Mouse (Mus musculus) ES-CJ7 (cell line): ENCODE results near the gene Tspan13.

Source experiments
- DNase-seq: peaks from one replicate; pipeline ENCODE4 v3.0.0; 2011; ENCODE audit warnings: low read depth, low spot score

The Tspan13 gene

DNA sequence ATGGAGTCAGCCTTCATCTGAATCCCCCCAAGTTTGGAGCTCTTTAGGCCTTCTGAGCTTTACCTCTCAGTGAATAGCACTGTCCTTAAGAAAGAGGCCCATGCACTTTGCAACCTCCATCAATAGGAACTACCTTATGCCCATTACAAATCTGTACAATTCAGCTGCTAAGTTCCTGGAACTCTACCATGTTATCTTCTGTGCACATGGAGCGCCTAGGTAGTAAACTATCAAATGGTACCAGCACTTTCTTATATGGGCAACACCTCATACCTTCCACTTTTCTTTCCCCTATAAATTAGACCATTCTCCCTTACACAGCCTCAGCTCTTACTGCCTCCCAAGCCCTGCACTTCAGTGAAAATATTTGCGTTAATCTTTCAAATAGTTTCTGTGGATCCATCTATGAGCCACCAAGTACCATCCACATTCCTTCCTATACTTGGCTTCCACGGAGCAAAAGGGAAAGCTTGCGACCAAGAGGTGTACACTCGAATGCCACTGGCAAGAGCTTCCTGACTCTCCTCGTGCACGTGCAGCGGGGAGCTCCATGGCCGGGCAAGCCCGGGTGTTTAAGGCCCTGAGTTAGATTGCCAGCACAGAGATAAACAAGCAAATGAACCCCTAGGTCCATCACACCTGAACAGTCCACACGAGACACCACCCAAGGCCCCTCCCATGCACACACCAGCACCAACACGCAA, 11.5 kb downstream of the Tspan13 start:
- DNase-seq, result no peak

DNA sequence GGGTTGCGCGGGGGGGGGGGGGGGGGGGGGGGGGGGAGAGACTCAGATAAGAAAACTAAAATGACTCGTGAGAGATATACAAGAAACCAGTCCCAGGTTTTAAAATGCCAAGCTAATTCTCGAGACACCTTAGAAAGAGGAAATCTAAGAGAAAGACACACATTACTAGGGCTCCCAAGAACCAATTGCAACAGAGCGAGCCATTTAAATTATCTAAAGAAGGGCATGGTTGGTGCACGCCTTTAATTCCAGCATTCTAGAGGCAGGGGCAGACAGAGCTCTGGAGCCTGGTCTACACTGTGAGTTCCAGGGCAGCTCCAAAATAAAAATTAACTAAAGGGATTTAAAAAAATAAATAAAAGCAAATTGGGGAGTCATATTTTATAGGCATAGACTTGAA, 12.6 kb downstream of the Tspan13 start:
- DNase-seq, result no peak

DNA sequence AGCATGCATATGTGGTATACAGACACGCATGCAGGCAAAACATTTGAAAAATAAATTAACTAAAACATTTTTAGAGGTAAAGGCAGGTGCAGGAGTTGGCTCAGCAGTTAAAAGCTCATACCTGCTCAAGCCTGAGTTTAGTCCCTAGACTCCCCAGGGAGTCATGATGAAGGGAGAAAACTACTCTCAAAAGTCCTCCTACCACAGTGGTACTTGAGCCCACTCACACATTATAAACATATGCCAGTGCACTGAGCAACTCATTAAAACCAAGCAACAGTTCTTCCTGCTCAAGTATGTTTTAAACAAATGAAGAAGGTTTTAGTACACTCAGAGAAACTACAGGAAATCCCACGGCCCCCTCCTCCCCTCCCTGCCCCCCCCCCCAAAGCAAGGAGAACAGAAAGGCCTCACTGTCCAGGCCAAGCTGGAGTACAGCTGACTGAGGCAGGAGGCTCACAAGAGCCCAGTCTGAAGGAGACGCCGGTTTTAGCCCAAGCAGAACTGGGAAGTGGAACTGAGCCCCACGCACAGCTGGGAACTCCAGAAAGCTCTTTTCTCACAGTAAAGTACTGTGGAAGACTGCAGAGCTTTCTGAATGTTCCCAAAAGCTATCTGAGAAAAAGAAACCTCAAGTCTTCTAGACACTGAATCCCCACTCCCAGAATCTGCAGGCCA, 13.2 kb downstream of the Tspan13 start:
- no peak for DNase-seq

DNA sequence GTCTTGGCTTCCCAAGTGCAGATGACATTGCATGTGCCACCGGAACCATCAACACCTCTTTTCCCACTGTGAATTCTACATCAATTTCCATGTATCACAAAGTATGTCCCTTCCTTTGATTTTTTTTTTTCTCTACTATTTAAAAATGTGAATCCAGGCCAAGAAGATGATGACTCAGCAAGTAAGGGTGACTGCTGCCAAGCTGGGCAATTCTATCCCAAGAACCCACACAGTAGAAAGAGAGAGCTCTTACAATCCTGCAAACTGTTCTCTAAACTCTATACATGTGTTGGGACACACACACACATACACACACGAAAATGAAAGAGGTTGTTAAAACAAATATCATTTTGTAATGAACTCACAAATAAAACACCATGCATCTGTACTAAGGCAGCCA, 15.1 kb downstream of the Tspan13 start:
- no peak for DNase-seq

DNA sequence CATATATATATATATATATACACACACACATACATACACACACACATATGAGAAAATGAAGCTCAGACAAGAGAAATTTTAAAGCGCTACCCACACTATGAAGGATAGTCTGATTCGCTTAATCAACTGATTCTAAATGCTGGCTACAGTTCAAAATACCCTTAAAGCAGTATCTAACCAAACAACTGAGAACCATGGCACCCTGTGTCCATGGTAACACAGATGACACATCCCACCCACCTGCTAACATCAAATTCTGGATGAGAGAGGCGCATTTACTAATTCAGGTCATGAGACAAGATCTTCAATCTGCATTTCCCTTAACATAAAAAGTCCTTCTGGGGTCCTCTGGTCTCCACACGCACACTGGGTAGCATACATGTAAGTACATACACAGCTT, 16.2 kb downstream of the Tspan13 start:
- no peak for DNase-seq

DNA sequence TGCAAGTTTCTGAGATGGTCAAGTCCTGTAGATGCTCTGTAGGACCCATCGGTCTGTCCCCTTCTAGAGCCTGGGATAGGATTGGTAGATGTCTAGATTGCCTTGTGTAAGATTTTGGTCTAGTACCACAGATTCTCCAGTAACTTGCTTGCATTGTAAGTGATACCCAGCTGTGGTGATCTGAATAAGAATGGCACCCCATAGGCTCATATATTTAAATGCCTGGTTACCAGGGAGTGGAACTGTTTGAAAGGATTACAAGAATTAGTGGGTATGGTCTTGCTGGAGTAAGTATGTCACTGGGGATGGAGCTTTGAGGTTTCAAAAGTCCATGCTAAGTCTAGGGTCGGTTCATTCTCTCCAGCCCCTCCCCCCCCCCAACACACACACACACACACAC, 21.6 kb downstream of the Tspan13 start:
- DNase-seq, result peak; percentile 69

DNA sequence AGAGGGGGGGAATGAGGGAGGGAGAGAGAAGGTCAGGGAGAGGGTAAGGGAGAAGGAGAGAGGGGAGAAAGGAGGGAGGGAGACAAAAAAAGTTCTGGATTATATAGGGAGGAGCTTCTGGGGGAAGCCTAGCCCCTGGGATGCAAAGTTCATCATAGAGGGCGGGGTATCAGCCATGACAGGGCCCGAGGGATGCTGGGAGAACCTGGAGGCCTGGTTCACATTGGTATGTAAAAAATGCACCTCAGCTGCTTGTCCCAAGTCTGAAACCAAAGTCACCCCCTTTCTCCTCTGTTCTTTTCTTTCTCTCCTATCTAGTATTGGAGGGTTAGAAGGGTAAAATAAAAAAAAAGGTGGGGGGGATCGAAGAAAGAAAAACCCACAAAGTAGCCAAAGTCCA, 22.2 kb downstream of the Tspan13 start:
- DNase-seq, result peak; percentile 12

DNA sequence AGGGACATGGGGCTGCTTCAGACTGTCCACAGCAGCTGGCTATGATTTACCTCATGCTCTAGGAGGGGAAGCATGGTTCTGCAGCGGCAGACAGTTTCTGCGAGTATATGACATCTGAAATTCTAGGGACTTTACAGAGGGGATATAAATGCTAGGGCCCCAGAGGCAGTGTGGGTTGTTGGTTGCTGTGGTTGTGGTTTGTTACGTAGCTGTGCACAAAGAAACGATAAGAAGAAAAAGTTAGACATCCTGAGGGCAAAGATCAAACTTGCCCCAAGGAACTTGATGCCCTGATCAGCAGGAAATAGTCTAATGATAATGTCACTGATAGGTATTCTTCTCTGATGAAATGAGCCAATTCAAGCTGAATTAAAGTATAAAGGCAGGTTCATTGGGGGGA, 22.7 kb downstream of the Tspan13 start:
- no peak for DNase-seq

DNA sequence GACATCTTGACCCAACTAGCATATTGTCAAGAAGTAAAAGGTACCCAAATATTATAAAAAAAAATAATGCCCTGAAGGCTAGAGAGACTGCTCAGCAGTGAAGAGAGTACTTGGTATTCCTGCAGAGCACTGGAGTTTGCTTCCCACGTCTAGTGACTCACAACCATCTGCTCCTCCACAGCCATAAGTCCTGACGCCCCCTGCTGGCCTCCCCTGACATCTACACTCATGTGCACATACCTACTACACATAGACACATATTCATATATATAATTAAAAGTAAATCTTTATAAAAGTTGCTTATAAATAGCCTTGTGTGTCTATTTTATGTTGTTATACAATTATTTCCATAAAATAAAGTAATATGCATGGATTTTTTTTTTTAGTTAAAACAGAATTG, 24.5 kb downstream of the Tspan13 start:
- DNase-seq, result peak; percentile 20

DNA sequence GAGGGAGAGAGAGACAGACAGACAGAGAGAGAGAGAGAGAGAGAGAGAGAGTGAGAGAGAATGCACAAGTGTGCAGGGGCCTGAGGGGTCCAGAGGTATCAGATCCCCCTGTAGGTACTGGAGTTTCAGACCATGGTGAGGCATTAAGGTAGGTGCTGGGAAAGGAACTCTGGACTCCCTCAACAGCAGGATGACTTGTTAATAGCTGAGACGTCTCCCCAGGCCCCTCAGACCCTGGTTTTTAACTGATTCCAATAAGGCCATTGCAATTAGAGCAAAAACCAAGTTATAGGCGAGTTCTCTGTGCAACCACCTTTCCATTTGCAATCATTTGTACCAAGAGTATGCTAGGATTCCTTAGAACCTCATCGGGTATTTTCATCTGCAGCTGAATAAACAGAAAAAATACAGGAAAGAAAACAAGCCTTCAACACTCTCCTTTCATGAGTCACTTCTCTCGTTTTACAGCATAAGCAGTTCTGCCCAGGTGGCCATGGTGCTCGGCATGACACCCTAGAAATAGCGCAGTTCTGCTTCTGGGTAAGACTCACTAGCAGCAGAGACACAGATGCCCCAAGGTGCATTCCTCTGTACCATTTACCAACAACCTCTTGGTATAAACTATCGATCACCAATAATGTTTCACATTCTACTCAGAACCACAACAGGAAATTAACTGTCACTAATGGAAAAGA, 28.9 kb downstream of the Tspan13 start:
- no peak for DNase-seq

DNA sequence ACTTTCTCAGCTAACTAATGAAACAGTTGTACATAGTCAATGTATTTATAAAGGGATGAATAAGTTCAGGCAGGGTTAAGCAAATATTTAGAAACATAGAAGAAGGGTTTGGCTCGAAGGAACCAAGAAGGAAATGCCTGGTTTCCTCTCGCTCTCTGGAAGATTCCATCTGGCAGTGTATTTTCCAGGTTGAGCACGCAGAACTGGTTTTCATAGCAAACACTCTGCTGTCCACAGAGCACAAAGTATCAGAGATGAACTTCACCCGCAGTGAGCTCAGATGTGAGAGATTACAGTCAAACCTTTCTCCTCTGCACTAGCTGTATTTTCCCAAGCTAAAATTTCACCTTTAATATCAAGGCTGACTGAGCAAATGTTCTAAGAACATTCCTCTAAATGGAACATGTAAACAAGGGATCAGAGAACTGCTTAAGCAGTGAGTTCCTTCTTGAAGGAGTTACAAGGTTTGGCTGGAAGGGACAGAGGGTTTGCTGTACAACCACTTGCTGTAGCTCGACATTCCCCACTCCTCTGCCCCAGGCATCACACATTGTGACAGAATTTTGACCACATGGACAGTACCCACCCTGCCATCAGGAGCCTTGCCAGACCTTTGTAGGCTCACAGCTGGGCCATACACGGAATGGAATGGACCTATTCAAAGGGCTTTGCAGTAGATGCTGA, 33.8 kb downstream of the Tspan13 start:
- DNase-seq, result no peak

DNA sequence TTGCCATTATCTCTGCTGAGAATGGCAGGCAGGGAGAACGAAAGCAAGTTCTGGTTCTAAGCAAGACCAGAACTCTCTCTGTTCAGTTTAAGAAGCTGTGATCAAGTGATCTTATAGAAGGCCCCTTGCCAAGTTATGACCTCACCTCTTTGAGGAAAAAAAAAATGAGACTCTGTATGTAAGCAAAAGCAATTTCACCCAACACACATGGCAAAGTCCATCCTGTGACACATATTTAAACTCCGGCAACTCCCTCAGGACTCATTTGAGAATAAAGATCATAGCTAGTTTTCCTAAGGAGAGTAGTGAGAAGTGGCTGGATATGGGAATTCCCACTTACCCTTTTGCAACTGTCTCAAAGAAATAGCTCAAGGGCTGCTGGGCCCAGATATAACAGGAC, 34.7 kb downstream of the Tspan13 start:
- DNase-seq, result no peak

DNA sequence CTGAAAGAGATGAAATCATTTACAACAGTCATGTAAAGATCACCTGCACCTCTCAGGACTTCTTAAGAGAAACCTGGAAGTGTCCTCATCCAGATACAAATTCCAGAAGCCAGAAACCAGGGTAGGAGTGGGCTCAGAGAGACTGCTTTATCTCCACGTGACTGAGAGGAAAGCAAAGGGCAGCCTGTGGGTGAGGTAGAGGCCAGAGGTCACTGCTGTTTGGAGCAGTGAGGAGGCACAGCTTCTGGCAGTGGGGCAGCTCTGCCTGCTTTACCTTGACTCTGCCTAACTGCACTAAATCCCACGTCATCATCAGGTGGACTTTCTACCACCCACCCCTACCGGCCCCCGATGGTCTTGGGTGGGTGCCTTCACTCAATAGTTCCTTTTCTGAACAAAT, 37.6 kb downstream of the Tspan13 start:
- DNase-seq, result no peak

DNA sequence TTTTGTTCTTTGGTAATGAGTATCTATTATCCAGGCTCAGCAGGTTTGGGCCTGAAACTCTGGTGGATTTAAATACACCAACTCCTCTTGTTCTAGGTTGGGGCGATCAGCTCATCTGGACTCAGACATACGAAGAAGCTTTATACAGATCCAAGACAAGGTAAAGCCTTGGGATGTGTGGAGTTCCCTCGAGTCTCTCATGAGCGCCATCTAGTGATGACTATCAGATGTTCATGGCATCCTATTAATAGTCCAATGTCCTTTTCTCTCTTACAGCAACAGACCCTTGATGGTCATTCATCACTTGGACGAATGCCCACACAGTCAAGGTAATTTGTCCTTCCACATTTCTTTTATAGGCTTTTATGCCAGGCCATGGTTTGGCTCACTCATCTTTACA, 46.5 kb downstream of the Tspan13 start:
- peak; percentile 76 for DNase-seq

DNA sequence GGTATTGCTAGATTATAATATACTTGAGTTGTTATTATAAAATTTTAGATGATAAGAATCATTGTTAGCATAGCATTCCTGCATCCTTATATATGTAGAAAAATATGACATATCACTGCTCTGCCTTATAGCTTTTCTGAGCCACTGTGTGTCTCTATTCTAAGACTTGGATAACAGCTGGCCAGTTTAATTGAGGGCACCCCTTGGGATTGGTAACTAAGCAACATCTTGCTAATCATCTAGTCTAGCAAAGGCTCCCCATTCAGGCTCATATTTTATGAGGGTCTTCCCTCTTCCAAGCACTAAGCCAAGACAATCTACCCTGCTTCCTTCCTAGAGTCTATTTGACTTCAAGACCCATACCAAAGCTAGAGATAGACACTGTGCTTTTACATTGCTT, 48.2 kb downstream of the Tspan13 start:
- DNase-seq, result no peak

DNA sequence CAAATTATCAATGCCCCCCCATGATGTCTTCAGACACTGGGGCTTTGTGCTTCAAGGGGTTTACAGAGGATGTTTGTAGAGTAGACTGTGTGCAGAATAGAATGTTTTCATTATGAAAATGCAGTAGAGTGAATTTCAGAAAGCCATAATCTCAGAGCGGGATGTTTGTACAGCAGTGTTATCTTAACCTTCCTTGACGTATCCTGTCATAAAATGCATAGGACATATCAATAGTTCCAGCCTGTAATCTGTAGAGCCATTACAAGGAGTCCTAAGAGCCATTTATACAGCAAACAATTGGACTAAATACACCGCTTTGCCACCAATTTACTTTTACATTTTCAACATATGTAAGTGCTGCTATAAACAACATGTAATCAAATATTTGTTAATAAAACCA, 48.7 kb downstream of the Tspan13 start:
- no peak for DNase-seq

DNA sequence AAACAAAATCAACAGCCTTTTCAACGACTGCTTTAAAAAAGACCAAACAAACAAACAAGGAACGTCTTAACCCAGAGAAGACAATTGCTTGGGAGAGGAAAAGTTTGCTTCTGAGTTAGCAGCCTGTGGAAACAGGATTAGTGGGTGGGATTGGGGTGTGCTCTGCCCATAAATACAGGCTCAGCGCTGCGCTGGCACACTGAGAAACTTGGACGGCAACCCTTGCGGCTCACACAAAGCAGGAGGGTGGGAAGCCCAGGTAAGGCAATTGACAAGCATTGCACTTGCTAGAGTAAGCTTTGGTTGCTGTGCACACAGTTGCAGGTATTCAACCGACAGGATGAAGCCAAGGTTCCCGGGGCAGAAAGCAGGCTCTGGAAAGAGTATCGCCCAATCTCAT, 49.6 kb downstream of the Tspan13 start, which contains the start of gene Agr2:
Gene Agr2 (plus strand): TSS at position 197 of the 400 bp plus-strand sequence.
- DNase-seq, result no peak

DNA sequence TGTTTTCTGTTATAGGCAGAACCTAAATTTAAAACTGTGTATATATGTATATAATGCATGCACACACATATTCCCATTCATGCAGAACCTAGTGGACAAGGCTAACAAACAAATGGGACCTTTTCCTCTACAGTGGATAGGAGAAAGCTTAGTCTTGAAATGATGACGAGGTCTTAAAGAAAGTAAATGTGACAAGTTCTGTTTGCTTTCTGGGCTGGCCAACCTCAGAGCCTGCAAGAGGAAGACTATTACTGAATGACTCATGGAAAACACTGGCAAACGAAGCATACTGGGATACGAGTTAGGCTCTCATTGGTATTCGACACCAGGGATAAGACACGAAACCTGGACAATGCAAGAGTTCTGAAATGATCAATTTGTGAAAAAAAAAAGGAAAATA, 57.6 kb downstream of the Tspan13 start:
- no peak for DNase-seq

DNA sequence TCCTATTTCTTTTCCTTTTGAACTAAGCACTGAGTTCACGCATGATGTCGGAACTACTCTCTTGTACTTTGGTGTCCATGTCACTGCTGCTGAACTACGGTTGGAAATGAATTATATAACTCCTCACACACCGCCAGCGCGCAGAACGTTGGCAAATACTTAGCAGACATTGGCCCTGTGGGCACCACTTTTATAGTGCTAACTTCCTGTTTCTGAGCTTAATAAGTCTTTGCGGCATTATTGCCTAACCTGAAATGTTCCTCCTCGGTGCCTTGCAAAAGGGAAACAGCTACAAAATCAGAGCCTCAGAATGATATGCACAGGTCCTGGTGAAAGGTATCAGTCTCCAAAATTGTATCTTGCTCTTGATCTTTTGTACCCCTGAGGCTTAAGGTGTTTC, 58.8 kb downstream of the Tspan13 start:
- no peak for DNase-seq

DNA sequence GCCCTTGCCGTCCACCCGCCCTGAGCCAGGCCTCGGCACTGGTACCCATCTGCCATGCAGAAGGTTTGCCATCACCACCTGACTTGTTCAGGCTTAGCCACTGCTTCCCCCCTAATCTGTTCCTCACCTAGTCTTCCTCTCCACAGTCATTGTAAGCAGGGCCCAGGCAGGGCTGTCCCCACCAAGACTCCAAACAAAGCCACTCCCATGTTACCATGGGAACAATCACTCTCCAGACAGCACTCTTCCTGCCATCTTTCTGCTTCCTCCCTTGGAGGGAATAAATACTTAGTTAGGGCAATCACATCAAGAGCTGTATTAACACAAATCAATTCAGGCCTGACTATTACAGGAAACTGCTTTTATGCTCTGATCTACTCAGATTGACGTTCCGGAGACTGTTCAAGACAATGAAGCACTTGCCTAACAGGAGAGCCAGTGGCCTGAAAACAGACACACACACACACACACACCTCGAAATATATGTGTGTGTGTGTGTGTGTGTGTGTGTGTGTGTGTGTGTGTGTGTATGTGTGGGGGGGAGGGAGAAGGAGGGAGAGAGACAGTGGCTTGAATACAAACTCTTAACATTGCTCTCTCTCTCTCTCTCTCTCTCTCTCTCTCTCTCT, 60.5 kb downstream of the Tspan13 start:
- peak; percentile 51 for DNase-seq

DNA sequence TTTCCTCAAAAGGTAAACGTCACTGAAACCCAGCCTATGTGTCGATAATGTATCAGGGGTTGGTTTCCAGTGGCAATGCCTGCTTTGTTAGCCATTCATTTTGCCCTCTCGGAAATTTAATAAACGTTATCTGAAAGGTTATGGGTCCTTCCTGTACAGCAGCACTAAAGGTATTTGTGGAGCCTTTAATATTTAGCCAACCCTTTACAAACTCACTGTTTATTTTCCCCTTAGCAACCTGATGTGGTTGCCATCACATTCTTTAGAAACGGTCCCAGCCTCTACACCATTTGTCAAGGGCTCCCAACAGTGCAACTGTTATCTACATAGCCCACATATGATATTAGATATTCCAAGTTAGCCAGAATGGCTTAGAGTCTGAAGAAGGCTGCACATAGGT, 62.7 kb downstream of the Tspan13 start:
- DNase-seq, result no peak
